In genomic region chr11:32636275-32636674, GRCm38 (mm10) we compare ENCODE assay signal across 20 mouse cellular contexts. TPM values are rescaled to one million over a fixed set of nuclear protein-coding genes. Genes with fewer than 3 reads are reported as not detected.
DNase-seq lines count a peak whose midpoint lies in the region; ATAC-seq and TF ChIP-seq lines count a peak whose summit lies in the region.
"Had no signal": no experiment of that assay in that cellular context is flagged by ENCODE, and none has a peak within 500 bp of the region (broad histone marks: within the 10 kb centered on the region; RNA-seq: fewer than 3 reads in every experiment).

No protein-coding gene starts in this region.

- no peak overlapping the region for H3K9ac ChIP-seq in heart, postnatal 0 days (replicated peaks; ENCODE audit: low read depth, low read length)
- no peak overlapping the region for H3K9ac ChIP-seq in heart, adult 2 months (ENCODE audit: low read depth, low read length)
- no peak overlapping the region for H3K9ac ChIP-seq in lung, embryonic 16.5 days (ENCODE audit: low read length)
- H3K9ac ChIP-seq in MEL (ENCODE audit: control insufficient read depth, low read depth, low read length, poor library complexity, severe bottlenecking) = 0 out of 2 replicates have a peak overlapping the region, but pooled peaks have one; percentile 17
- no peak overlapping the region for H3K9ac ChIP-seq in stomach, embryonic 15.5 days
- H3K9ac ChIP-seq: forebrain, embryonic 13.5 days; forebrain, postnatal 0 days; heart, embryonic 12.5 days; hindbrain, embryonic 13.5 days had no signal

- peaks cover 8% of the 10 kb centered on the region for H3K4me1 ChIP-seq in heart, postnatal 0 days (ENCODE audit: control insufficient read depth, insufficient read depth)
- peaks cover 8% of the 10 kb centered on the region for H3K4me1 ChIP-seq in heart, adult 2 months (ENCODE audit: control insufficient read depth, insufficient read depth, low read length)
- H3K4me1 ChIP-seq in lung, embryonic 16.5 days (replicated peaks; ENCODE audit: control insufficient read depth, insufficient read depth, low read length) = peaks cover 6% of the 10 kb centered on the region
- peaks cover 18 to 39% of the 10 kb centered on the region in 2 experiments for H3K4me1 ChIP-seq in MEL (ENCODE audit: control insufficient read depth in 1 of 2, insufficient read depth in 2 of 2, low read length in 2 of 2)
- H3K4me1 ChIP-seq in stomach, embryonic 15.5 days = no peaks in the 10 kb centered on the region

- WGBS in heart, postnatal 0 days = 15% methylated on average over 4 of the region's 4 CpGs
- 22% methylated on average over 4 of the region's 4 CpGs for WGBS in heart, adult 2 months
- 19% methylated on average over 4 of the region's 4 CpGs for WGBS in lung, embryonic 16.5 days
- WGBS in stomach, embryonic 15.5 days = 46% methylated on average over 4 of the region's 4 CpGs

- no peaks in the 10 kb centered on the region for H3K27me3 ChIP-seq in heart, postnatal 0 days (ENCODE audit: control insufficient read depth, insufficient read depth, low read length)
- H3K27me3 ChIP-seq in heart, adult 2 months (ENCODE audit: control insufficient read depth, insufficient read depth, low read length) = no peaks in the 10 kb centered on the region
- H3K27me3 ChIP-seq in lung, embryonic 16.5 days (ENCODE audit: control insufficient read depth, insufficient read depth, low read depth, low read length) = no peaks in the 10 kb centered on the region
- no peaks in the 10 kb centered on the region for H3K27me3 ChIP-seq in MEL (ENCODE audit: control insufficient read depth in 1 of 2, insufficient read depth in 2 of 2, low read length in 2 of 2)
- no peaks in the 10 kb centered on the region for H3K27me3 ChIP-seq in stomach, embryonic 15.5 days (replicated peaks)
- H3K27me3 ChIP-seq: forebrain, embryonic 13.5 days; heart, embryonic 12.5 days; hindbrain, embryonic 13.5 days had no signal

- no peak overlapping the region for H3K27ac ChIP-seq in heart, postnatal 0 days (ENCODE audit: low read depth)
- no peak overlapping the region for H3K27ac ChIP-seq in heart, adult 2 months
- H3K27ac ChIP-seq in lung, embryonic 16.5 days (ENCODE audit: low read length) = no peak overlapping the region
- H3K27ac ChIP-seq in MEL (ENCODE audit: control insufficient read depth, low read depth, low read length) = peak overlapping the region; percentile 14
- H3K27ac ChIP-seq in stomach, embryonic 15.5 days = no peak overlapping the region
- H3K27ac ChIP-seq: embryonic facial prominence, embryonic 10.5 days; forebrain, embryonic 13.5 days; hindbrain, embryonic 13.5 days; hindbrain, postnatal 0 days had no signal

- intact Hi-C loops in heart, adult 2 months (cut with DNase I) = no loop called here

- H3K4me3 ChIP-seq in heart, postnatal 0 days (ENCODE audit: low read depth, low read length) = no peak overlapping the region
- H3K4me3 ChIP-seq in heart, adult 2 months = no peak overlapping the region
- no peak overlapping the region for H3K4me3 ChIP-seq in lung, embryonic 16.5 days (ENCODE audit: low read length)
- H3K4me3 ChIP-seq in MEL (ENCODE audit: control insufficient read depth in 1 of 2, insufficient read depth in 1 of 2, low read depth in 2 of 2, low read length in 2 of 2) = no peak overlapping the region
- no peak overlapping the region for H3K4me3 ChIP-seq in stomach, embryonic 15.5 days (replicated peaks)
- H3K4me3 ChIP-seq: embryonic facial prominence, embryonic 10.5 days; forebrain, embryonic 13.5 days; heart, embryonic 12.5 days; hindbrain, embryonic 13.5 days had no signal

- ATAC-seq in heart, postnatal 0 days (ENCODE audit: insufficient read depth, low read depth) = peak; percentile 55
- ATAC-seq in lung, embryonic 16.5 days (ENCODE audit: low read depth) = peak; percentile 44
- peak; percentile 18; the same call in 1 of the 2 replicates for ATAC-seq in stomach, embryonic 15.5 days (ENCODE audit: insufficient read depth, low FRiP score, low read depth)
- ATAC-seq: forebrain, embryonic 13.5 days; forebrain, postnatal 0 days; hindbrain, postnatal 0 days had no signal

- H3K36me3 ChIP-seq in heart, postnatal 0 days (replicated peaks; ENCODE audit: control insufficient read depth, insufficient read depth, low read length) = no peaks in the 10 kb centered on the region
- H3K36me3 ChIP-seq in heart, adult 2 months (ENCODE audit: control insufficient read depth, insufficient read depth, low read length) = no peaks in the 10 kb centered on the region
- no peaks in the 10 kb centered on the region for H3K36me3 ChIP-seq in lung, embryonic 16.5 days (ENCODE audit: control insufficient read depth, insufficient read depth, low read length)
- H3K36me3 ChIP-seq in MEL (ENCODE audit: control insufficient read depth in 1 of 2, insufficient read depth in 2 of 2, low read length in 2 of 2) = peaks cover 0 to 32% of the 10 kb centered on the region in 2 experiments; a peak in 2 of 4 replicates
- H3K36me3 ChIP-seq in stomach, embryonic 15.5 days = no peaks in the 10 kb centered on the region
- H3K36me3 ChIP-seq: embryonic facial prominence, embryonic 10.5 days; heart, embryonic 12.5 days; hindbrain, embryonic 13.5 days had no signal

- TF ChIP-seq EP300 in heart, postnatal 0 days (IDR thresholded peaks at IDR 0.05; ENCODE audit: low read depth) = no peak
- TF ChIP-seq EP300 in heart, adult 2 months (IDR thresholded peaks at IDR 0.05; ENCODE audit: insufficient read depth, low read depth, low read length) = no peak
- TF ChIP-seq EP300 in MEL (IDR thresholded peaks at IDR 0.05; ENCODE audit: low read depth in 1 of 2, low read length in 2 of 2) = peak in 1 of 2 experiments; percentile 65; a peak in 2 of 4 replicates

- no peak for TF ChIP-seq RAD21 in MEL (IDR thresholded peaks at IDR 0.05; ENCODE audit: low read depth, low read length)

- no peak for TF ChIP-seq CTCF in heart, postnatal 0 days (IDR thresholded peaks at IDR 0.05; ENCODE audit: low read depth)
- TF ChIP-seq CTCF in heart, adult 2 months (IDR thresholded peaks at IDR 0.05) = no peak
- no peak for TF ChIP-seq CTCF in MEL (IDR thresholded peaks at IDR 0.05 in 2 of 3, conservative IDR thresholded peaks at IDR 0.05 in 1 of 3; ENCODE audit: control insufficient read depth in 1 of 3, insufficient read depth in 1 of 3, low read depth in 2 of 3, low read length in 3 of 3, poor library complexity in 1 of 3, severe bottlenecking in 1 of 3)

- no peaks in the 10 kb centered on the region for H3K9me3 ChIP-seq in heart, postnatal 0 days (replicated peaks; ENCODE audit: control insufficient read depth, low read length)
- H3K9me3 ChIP-seq in lung, embryonic 16.5 days (ENCODE audit: control insufficient read depth, low read length) = no peaks in the 10 kb centered on the region
- H3K9me3 ChIP-seq in MEL (replicated peaks; ENCODE audit: insufficient read depth, low read length) = no peaks in the 10 kb centered on the region
- H3K9me3 ChIP-seq in stomach, embryonic 15.5 days = no peaks in the 10 kb centered on the region
- H3K9me3 ChIP-seq: embryonic facial prominence, embryonic 10.5 days; forebrain, embryonic 13.5 days; heart, embryonic 12.5 days; hindbrain, embryonic 13.5 days had no signal

- no peaks in the 10 kb centered on the region for H3K79me2 ChIP-seq in heart, adult 2 months (replicated peaks; ENCODE audit: control insufficient read depth, insufficient read depth, low read length)
- H3K79me2 ChIP-seq in MEL (ENCODE audit: control insufficient read depth, insufficient read depth, low read length, poor library complexity) = no peaks in the 10 kb centered on the region

- peak; percentile 51 for DNase-seq in heart, postnatal 0 days (ENCODE audit: low spot score)
- no peak for DNase-seq in heart, adult 2 months
- no peak for DNase-seq in lung, postnatal 14 days
- DNase-seq in MEL (ENCODE audit: low read depth, low spot score) = peak; percentile 72
- no peak for DNase-seq in neural tube, embryonic 10.5 days (ENCODE audit: extremely low spot score, low spot score)
- DNase-seq in cerebellum, adult 9-10 months = no peak
- DNase-seq: adrenal gland, postnatal 10 days; cerebellum, adult 11 months; cerebellum, adult 8-10 months; cerebellum, postnatal 25 days; forebrain, postnatal 0 days; gastrocnemius, postnatal 14 days; heart, postnatal 10 days had no signal

- no peak for TF ChIP-seq POLR2A in heart, adult 2 months (IDR thresholded peaks at IDR 0.05; ENCODE audit: insufficient read depth, low read depth, low read length)
- TF ChIP-seq POLR2A in MEL (IDR thresholded peaks at IDR 0.05; ENCODE audit: control insufficient read depth in 1 of 2, insufficient read depth in 1 of 2, low read depth in 1 of 2, low read length in 2 of 2, poor library complexity in 1 of 2) = no peak

- no peak overlapping the region for H3K4me2 ChIP-seq in heart, postnatal 0 days (ENCODE audit: low read depth, low read length)
- no peak overlapping the region for H3K4me2 ChIP-seq in lung, embryonic 16.5 days (ENCODE audit: low read depth, low read length)
- no peak overlapping the region for H3K4me2 ChIP-seq in stomach, embryonic 15.5 days
- H3K4me2 ChIP-seq: forebrain, embryonic 13.5 days; heart, embryonic 12.5 days; hindbrain, embryonic 13.5 days had no signal

TF ChIP-seq in MEL, 35 proteins besides CTCF, POLR2A, EP300 and RAD21 (continues in another document):
- peak; percentile 36; the same call in 1 of the 2 replicates for TF ChIP-seq BHLHE40 (IDR thresholded peaks at IDR 0.05; ENCODE audit: borderline replicate concordance, low read depth, low read length)
- no peak for TF ChIP-seq NELFE (IDR thresholded peaks at IDR 0.05; ENCODE audit: low read depth, low read length)
- TF ChIP-seq MEF2A (IDR thresholded peaks at IDR 0.05; ENCODE audit: extremely low read depth, insufficient replicate concordance, low read depth, low read length, poor library complexity, severe bottlenecking) = no peak
- no peak for TF ChIP-seq MXI1 (IDR thresholded peaks at IDR 0.05; ENCODE audit: low read depth, low read length)
- TF ChIP-seq TCF12 (IDR thresholded peaks at IDR 0.05; ENCODE audit: low read depth, low read length) = 0 out of 2 replicates have a peak, but pooled peaks have one; percentile 39
- TF ChIP-seq TBP (IDR thresholded peaks at IDR 0.05; ENCODE audit: low read depth, low read length) = no peak
- TF ChIP-seq ZC3H11A (IDR thresholded peaks at IDR 0.05; ENCODE audit: low read depth, low read length) = no peak
- TF ChIP-seq JUND (IDR thresholded peaks at IDR 0.05; ENCODE audit: low read depth, low read length) = no peak
- peak; percentile 51; the same call in 1 of the 2 replicates for TF ChIP-seq ETS1 (IDR thresholded peaks at IDR 0.05; ENCODE audit: low read depth, low read length)

RNA-seq across cellular contexts. Expression of gene Fbxw11, which starts 6.2 kb away (rescaled TPM):
- total RNA-seq in heart, postnatal 0 days (2014; rRNA removed; ENCODE audit: low replicate concordance) = 58.3 and 80.4 TPM in 2 replicates
- polyA plus RNA-seq in heart, postnatal 0 days (2015; fragmentation: Nextera tagmentation; extraction: Ambion mirVana) = 40.5 and 45.9 TPM in 2 replicates
- total RNA-seq in heart, adult 2 months (2021) = 10 to 100 TPM; 47.8 to 58.7 TPM
- polyA plus RNA-seq in heart, adult 2 months (2012; rRNA removed) = 27.3 and 53.7 TPM in 2 replicates
- 74.1 and 80.5 TPM in 2 replicates for polyA plus RNA-seq in lung, embryonic 16.5 days (2015; fragmentation: Nextera tagmentation; extraction: Ambion mirVana)
- 53.5 and 59.6 TPM in 2 replicates for total RNA-seq in MEL (2012; rRNA removed)
- polyA plus RNA-seq in MEL (2012; ENCODE audit: insufficient read depth in 1 of 2, insufficient read length in 2 of 2, low read depth in 1 of 2, low replicate concordance in 2 of 2, missing spikeins in 1 of 2) = 10 to 100 TPM; 35.4 to 98.5 TPM
- 61.7 and 68.8 TPM in 2 replicates for polyA plus RNA-seq in stomach, embryonic 15.5 days (2015; fragmentation: Nextera tagmentation; extraction: Ambion mirVana)

Comparison
In these comparisons a context has a peak if more than half of its experiments do, and no peak if none do; other contexts are left out.
1. DNase-seq: peak in heart, postnatal 0 days (single experiment) and MEL (single experiment); none in heart, adult 2 months (0 of 2), lung, postnatal 14 days (single experiment), neural tube, embryonic 10.5 days (single experiment) and cerebellum, adult 9-10 months (single experiment).
2. Peak in every context shown above with its lines, with median percentiles within 50 percentile points of each other: ATAC-seq.